Mouse (Mus musculus) embryonic facial prominence, embryonic 15.5 days (tissue): ENCODE data around the gene Eps8l2. TPM values are rescaled to one million over a fixed set of nuclear protein-coding genes. Genes with fewer than 3 reads are reported as not detected.
A peak's percentile ranks its signal among the peaks of the same experiment; 100 is the strongest.

Source experiments
- ATAC-seq: fragments of 200-750 bp; cut with Nextera tagmentation; 2 replicates; pipeline ENCODE4 v1.8.0; 2017; ENCODE audit warnings: low read depth, moderate TSS enrichment; ENCODE audit not compliant: insufficient number of reproducible peaks, low FRiP score, low TSS enrichment
- H3K27ac ChIP-seq: fragments of 300-500 bp; sonication (generic); replicated peaks from 2 replicates; pipeline ENCODE4 v1.5.1; 2015; ENCODE audit warnings: mild to moderate bottlenecking, inconsistent platforms
- H3K27me3 ChIP-seq: fragments of 300-500 bp; sonication (generic); 2 replicates; pipeline ENCODE4 v1.6.1; 2015; ENCODE audit warnings: inconsistent platforms
- H3K36me3 ChIP-seq: fragments of 300-500 bp; sonication (generic); 2 replicates; pipeline ENCODE4 v1.6.1; 2015; ENCODE audit warnings: mild to moderate bottlenecking, inconsistent platforms
- H3K4me1 ChIP-seq: fragments of 300-500 bp; sonication (generic); 2 replicates; pipeline ENCODE4 v1.6.1; 2015; ENCODE audit warnings: inconsistent platforms
- H3K4me2 ChIP-seq: fragments of 300-500 bp; sonication (generic); replicated peaks from 2 replicates; pipeline ENCODE4 v1.6.1; 2015; ENCODE audit warnings: mild to moderate bottlenecking, inconsistent platforms
- H3K4me3 ChIP-seq: fragments of 300-500 bp; sonication (generic); replicated peaks from 2 replicates; pipeline ENCODE4 v1.5.1; 2015; ENCODE audit warnings: mild to moderate bottlenecking, inconsistent platforms
- H3K9ac ChIP-seq: fragments of 300-500 bp; sonication (generic); 2 replicates; pipeline ENCODE4 v1.6.1; 2015; ENCODE audit warnings: inconsistent platforms
- H3K9me3 ChIP-seq: fragments of 300-500 bp; sonication (generic); replicated peaks from 2 replicates; pipeline ENCODE4 v1.6.1; 2016; ENCODE audit warnings: inconsistent platforms
- WGBS: fragments of 180-500 bp; shearing (Covaris S2); methylation state at CpG from one replicate; pipeline ENCODE4 v1.1.7; 2015; 5-methylcytosine and 5-hydroxymethylcytosine counted together
- polyA plus RNA-seq: library from polyadenylated mRNA; unstranded; fragments of >200 nt; fragmentation: Nextera tagmentation; extraction: Ambion mirVana; gene quantifications from 2 replicates; pipeline ENCODE4 v1.2.1, GENCODE M21; 2015

Eps8l2 gene
- polyA plus RNA-seq, 1 experiment from 2014 or later = 40.5 TPM

GRCm38 (mm10) chr7:141371942-141372595 lies 33.4 kb downstream of the Eps8l2 start:
- no peaks in the 10 kb centered on the region for H3K36me3 ChIP-seq
- no peaks in the 10 kb centered on the region for H3K9me3 ChIP-seq
- H3K4me1 ChIP-seq = no peaks in the 10 kb centered on the region
- no peak overlapping the region for H3K4me2 ChIP-seq
- no peaks in the 10 kb centered on the region for H3K27me3 ChIP-seq
- no peak overlapping the region for H3K4me3 ChIP-seq
- ATAC-seq = no peak
- WGBS = 47% methylated on average over 6 of the region's 6 CpGs
- no peak overlapping the region for H3K27ac ChIP-seq
- H3K9ac ChIP-seq = no peak overlapping the region

GRCm38 (mm10) chr7:141373611-141374010 lies 34.9 kb downstream of the Eps8l2 start:
- no peak overlapping the region for H3K4me2 ChIP-seq
- no peak overlapping the region for H3K4me3 ChIP-seq
- no peaks in the 10 kb centered on the region for H3K36me3 ChIP-seq
- no peak overlapping the region for H3K27ac ChIP-seq
- no peaks in the 10 kb centered on the region for H3K9me3 ChIP-seq
- ATAC-seq = no peak; the same call in 1 of the 2 replicates
- no peaks in the 10 kb centered on the region for H3K4me1 ChIP-seq
- 78% methylated on average over 6 of the region's 6 CpGs for WGBS
- no peaks in the 10 kb centered on the region for H3K27me3 ChIP-seq
- H3K9ac ChIP-seq = no peak overlapping the region

DNA sequence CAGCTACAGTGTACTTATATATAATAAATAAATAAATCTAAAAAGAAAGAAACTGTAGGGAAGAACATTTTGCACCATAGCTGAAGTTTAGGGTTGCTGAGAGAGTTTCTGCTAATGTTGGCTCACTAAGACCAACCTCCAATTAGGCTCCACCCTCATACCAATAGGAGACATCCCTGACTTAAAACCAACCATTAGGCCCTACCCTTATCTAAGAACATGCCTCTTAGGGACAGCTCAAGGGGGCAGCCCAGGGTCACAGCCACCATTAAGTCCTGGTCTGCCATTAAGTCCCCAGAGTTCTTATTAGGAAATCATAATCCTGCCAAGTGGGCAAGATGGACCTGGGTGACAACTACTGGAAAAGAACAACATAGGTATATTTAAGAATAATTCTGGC lies 35.7 kb downstream of the Eps8l2 start:
- no peaks in the 10 kb centered on the region for H3K4me1 ChIP-seq
- no peaks in the 10 kb centered on the region for H3K27me3 ChIP-seq
- no peak for ATAC-seq
- H3K9me3 ChIP-seq = no peaks in the 10 kb centered on the region
- H3K4me3 ChIP-seq = no peak overlapping the region
- H3K4me2 ChIP-seq = no peak overlapping the region
- H3K27ac ChIP-seq = no peak overlapping the region
- H3K9ac ChIP-seq = no peak overlapping the region
- H3K36me3 ChIP-seq = no peaks in the 10 kb centered on the region

DNA sequence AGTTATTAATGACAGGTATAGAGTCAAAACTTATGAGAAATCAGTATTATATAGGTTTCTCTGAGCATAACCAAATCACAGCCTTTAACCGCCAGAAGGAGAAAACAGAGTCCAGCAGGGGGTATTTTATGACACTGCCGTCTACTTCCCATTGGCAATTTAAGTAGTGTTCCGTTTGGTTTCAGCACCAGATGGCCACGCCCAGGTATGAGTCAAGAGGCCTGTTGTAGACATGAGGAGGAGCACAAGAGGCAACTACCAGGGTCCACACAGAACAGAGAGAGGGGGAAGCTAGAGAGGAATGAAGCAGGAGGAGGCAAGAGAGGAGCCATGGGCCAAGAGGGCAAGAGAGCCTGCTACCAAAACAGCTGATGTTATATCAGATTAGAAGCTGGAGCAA lies 40.9 kb downstream of the Eps8l2 start:
- 58% methylated on average over 4 of the region's 4 CpGs for WGBS
- Histone ChIP-seq H3K4me2 (no peak overlapping the region), H3K9ac (no peak overlapping the region), H3K9me3 (no peaks in the 10 kb centered on the region), H3K4me1 (no peaks in the 10 kb centered on the region), H3K27me3 (no peaks in the 10 kb centered on the region), H3K36me3 (no peaks in the 10 kb centered on the region), H3K27ac (no peak overlapping the region), H3K4me3 (no peak overlapping the region)
- no peak for ATAC-seq

DNA sequence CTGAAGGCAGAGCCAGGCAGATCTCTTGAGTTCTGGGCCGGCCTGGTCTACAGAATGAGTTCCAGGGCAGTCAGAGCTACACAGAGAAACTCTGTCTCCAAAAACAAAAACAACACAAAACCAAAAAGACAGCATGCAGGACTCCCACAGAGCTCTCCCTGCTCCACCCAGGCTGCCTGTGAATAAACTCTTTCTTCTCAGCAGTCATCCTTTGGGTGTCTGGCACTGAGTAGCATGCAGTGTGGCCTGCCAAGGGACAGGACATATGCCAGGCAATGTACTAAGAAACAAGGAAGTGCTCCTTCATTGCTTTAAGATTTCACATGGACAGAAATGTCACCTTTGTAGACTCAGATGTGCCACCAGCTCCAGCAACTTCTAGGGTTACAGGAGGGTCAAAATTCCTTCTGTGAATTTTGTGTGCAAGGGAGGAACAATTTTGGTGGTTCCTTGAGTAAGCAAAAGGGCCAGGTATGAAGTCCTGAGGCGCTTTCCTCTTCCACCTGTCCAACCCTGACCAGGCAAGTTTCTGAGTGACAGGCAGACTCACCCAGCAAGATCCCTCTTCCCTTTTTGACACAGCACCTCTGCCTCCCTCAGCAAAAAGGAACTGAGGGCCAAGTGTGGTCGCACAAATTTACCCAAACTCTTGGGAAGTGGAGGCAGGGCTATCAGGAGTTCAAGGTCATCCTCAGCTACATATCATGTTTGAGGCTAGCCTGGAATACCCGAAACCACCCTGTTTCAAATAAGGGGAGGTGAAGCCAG lies 42.6 kb downstream of the Eps8l2 start:
- ATAC-seq = no peak
- Histone ChIP-seq H3K27me3 (no peaks in the 10 kb centered on the region), H3K9me3 (no peaks in the 10 kb centered on the region), H3K9ac (no peak overlapping the region), H3K4me2 (no peak overlapping the region), H3K4me3 (no peak overlapping the region), H3K27ac (no peak overlapping the region), H3K36me3 (no peaks in the 10 kb centered on the region), H3K4me1 (no peaks in the 10 kb centered on the region)
- 60% methylated on average over 4 of the region's 4 CpGs for WGBS

GRCm38 (mm10) chr7:141387807-141388486 lies 49.3 kb downstream of the Eps8l2 start:
- Histone ChIP-seq H3K4me3 (no peak overlapping the region), H3K36me3 (no peaks in the 10 kb centered on the region), H3K4me1 (peaks cover 9% of the 10 kb centered on the region), H3K27me3 (no peaks in the 10 kb centered on the region), H3K27ac (no peak overlapping the region), H3K4me2 (no peak overlapping the region), H3K9ac (no peak overlapping the region), H3K9me3 (no peaks in the 10 kb centered on the region)
- no peak for ATAC-seq
- 47% methylated on average over 2 of the region's 2 CpGs for WGBS

DNA sequence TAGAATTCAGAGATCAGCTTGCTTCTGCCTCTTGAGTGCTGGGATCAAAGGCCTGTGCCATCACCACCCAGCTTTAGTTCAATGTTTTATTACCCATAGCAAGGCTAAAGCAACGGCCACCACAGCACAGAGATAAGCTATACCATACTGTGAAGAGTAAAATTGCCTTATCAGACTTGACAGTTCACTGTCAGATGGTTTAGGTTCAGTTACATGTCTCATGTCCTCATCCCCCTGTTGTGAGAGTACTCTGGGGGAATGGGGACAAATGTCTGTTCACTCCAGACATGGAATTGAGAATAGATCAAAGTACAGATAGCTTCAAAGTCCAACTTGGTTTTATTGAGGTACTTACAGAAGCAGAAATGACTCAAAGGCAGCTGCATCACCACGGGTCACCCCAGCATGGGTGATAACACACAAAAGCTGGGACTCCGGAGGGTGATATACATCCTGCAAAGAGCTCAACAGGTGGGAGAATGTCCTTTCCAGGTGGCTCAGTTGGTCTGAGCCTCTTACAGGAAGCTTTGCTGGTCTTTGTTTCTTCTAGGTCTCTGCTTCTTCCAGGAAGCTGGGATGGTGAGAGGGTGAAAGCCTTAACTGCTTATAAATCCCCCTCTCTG lies 49.9 kb downstream of the Eps8l2 start:
- no peak for ATAC-seq
- Histone ChIP-seq H3K27ac (no peak overlapping the region), H3K36me3 (no peaks in the 10 kb centered on the region), H3K27me3 (no peaks in the 10 kb centered on the region), H3K4me3 (no peak overlapping the region), H3K4me2 (no peak overlapping the region), H3K9ac (no peak overlapping the region), H3K4me1 (peaks cover 12% of the 10 kb centered on the region), H3K9me3 (no peaks in the 10 kb centered on the region)
- whole genome bisulfite sequencing = 67% methylated on average over 3 of the region's 3 CpGs

DNA sequence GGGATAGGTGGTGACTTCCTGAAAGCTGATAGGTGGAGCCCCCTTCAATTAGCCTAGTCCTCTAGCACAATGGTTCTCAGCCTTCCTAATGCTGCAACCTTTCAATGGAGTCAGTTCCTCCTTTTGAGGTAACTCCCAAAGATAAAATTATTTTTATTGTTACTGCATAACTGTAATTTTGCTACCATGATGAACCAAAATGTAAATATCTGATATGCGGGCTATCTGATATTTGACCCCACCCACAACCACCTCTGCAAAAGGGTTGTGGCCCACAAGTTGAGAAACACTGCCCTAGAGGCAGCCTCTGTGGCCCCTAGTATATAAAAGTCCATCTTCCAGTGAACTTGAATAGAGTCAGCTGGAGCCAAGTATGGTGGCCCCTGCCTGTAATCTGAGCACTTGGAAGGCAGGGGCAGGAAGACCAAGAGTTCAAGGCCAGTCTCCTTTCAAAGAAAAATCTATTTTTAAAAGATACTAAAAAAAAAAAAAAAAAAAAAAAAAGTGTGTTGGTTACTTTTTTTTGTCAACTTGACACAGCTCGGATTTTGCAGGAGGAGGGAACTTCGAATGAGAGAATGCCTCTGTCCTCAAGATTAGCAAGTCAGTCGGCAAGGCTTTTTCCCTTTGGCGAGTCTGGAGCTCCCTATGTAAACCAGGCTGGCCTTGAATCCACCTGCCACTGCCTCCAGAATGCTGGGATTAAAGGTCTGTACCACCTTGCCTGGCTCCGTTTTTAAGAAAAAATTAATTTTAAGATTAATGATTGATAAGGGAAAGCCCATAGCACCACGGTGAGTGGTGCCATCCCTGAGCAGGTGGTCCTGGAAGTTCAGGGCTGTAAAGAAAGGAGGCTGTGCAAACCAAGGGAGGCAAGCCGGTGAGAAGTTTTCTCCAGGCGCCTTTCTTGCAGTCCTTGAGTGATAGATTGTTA lies 51.9 kb downstream of the Eps8l2 start:
- no peak overlapping the region for H3K4me3 ChIP-seq
- WGBS = 53% methylated on average over 9 of the region's 9 CpGs

DNA sequence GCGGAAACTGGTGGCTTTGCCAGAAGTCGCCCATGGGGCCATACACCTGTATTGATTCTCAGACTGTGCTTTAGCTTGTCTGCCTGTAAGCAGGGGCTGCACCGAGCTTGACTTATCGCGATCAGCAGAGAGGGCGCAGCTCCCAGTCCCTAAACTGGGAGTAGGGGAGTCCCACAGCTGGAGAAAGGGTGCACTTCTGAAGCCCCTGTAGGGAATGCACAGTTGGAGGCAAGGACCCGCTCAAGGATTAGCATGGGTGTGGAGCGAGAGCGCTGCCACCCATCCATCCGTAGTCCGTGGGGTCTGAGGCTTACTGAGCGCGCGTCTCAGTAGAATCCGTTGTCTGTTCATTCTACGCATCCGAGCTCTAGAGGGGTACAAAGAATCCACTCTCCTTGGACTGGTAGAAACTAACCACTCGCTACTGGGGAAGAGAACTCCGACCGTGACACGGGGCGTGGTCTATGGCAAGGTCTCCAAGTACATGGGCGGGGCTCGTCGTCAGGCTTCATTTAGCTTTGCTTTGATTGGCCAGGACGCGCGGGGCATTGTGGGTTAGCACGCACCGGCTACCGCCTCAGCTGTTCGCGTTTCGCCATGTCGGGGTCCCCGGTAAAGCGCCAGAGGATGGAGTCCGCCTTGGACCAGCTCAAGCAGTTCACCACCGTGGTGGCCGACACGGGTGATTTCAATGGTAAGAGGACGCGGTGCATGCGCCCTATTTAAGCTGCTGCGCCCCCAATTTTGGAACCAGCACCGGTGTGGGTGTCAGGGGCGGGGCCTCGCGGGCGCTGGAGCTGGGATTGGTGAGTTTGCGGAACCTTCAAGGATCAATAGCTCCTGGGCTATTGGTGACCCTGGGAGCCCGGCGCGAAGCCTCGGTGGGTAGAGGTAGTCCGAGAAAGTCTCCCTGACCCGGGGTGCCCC lies 53.2 kb downstream of the Eps8l2 start, which contains the start of gene Taldo1:
Gene Taldo1 (plus strand): TSS at position 575 of the 927 bp plus-strand sequence.
- peak; percentile 91 for ATAC-seq
- Histone ChIP-seq H3K4me3 (peak within 1 kb of the TSS; percentile 88), H3K9ac (peak within 1 kb of the TSS; percentile 68), H3K36me3 (peaks cover 12% of the 10 kb centered on the region), H3K4me1 (peaks cover 12% of the 10 kb centered on the region), H3K9me3 (no peaks in the 10 kb centered on the region), H3K27me3 (no peaks in the 10 kb centered on the region), H3K27ac (peak within 1 kb of the TSS; percentile 75), H3K4me2 (peak within 1 kb of the TSS; percentile 94)
- WGBS = under 1% methylated on average over 57 of the region's 57 CpGs

More for the DNA sequence above, 51.9 kb downstream of the Eps8l2 start:
- no peaks in the 10 kb centered on the region for H3K9me3 ChIP-seq
- H3K27me3 ChIP-seq = no peaks in the 10 kb centered on the region
- H3K4me1 ChIP-seq = peaks cover 12% of the 10 kb centered on the region
- no peak overlapping the region for H3K9ac ChIP-seq
- ATAC-seq = no peak
- no peak overlapping the region for H3K4me2 ChIP-seq
- H3K36me3 ChIP-seq = no peaks in the 10 kb centered on the region
- H3K27ac ChIP-seq = no peak overlapping the region
